Mouse (Mus musculus) ovary, postnatal 36 days (tissue): ENCODE measurements around the gene Map3k20.

Experiments
- DNase-seq: peaks from one replicate; pipeline ENCODE4 v3.0.0; 2022; ENCODE audit warnings: low spot score, mixed read lengths

The Map3k20 gene

GRCm38 (mm10) chr2:72379425-72379824 lies 94.0 kb downstream of the Map3k20 start:
- no peak for DNase-seq

DNA sequence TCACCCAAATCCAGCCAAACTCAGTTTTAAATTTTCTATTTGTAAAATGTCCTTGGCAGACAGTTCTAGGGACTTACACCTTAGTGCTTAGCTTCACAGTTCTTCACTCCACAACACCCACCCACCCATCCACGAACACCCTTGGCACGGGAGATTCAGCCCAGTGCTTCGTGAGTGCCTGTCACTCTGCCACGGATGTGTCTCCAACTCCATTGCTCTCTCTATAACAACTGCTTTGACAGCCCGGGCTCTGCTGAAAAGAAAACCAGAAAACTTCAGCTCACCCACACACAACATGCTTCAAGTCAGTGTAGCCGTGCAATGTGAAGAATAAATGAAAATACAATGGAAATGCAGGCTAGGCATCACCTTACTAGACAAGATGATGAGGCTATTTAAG lies 97.2 kb downstream of the Map3k20 start:
- no peak for DNase-seq

GRCm38 (mm10) chr2:72383321-72383720 lies 97.9 kb downstream of the Map3k20 start:
- DNase-seq = no peak

- no peak for DNase-seq
These were observed 104.0 kb downstream of the Map3k20 start for GRCm38 (mm10) chr2:72389411-72389810.

DNA sequence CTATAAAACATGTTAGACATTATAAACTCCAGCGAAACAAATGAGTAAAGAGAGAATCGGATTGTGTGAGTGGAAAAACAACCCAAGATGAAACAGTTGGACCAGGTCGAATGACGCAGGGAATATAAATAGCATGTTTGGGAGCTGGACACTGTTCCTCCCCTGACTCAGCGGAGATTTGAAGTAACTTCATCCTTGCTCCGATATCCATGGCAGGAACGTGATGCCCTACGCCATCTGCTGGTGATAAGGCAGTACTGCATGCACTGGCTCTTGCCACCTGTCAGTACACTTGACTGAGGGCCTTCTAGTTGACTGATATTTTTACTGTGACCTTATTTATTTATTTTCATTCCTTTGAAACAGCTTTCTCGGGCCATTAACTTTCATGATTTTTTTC lies 104.5 kb downstream of the Map3k20 start:
- DNase-seq = peak; percentile 78

DNA sequence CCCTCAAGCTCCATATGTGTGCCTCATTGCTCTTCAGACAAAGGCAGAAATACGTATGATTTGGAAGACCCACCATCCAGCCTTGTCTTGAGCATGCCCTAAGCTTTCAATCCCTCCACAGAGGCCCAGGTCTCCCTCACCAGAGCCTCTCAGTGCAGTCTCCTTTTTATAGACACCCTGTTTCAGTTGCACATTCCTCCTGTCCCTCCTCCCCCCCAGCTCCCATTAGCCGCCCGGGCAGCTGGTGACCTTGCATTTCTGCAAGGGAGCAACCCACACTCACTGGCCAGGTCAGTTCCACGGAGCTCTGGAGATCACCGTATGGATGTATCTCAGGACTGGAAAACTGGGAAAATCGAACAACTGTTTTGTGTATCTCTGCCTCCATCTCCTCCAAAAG lies 105.0 kb downstream of the Map3k20 start:
- DNase-seq = peak; percentile 43

- DNase-seq = no peak
These were observed 105.6 kb downstream of the Map3k20 start for GRCm38 (mm10) chr2:72391024-72391423.

DNA sequence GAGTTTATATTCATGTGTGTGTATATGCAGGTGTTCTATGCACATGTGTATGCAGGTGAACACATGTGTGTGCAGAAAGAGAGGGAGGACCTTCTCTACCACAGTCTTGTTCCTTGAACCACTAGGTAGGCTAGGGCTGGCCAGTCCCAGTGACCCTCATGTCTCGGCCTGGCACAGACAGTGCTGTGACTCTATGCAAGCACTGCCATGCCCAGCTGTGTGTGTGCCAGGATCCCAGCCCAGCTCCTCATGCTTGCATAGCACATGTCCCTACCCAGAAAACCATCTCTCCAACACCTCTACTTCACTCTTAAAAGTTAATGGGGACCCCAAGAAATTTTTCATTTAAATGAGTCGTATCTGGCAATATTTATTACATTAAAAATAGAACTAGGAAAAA lies 106.3 kb downstream of the Map3k20 start:
- no peak for DNase-seq

DNA sequence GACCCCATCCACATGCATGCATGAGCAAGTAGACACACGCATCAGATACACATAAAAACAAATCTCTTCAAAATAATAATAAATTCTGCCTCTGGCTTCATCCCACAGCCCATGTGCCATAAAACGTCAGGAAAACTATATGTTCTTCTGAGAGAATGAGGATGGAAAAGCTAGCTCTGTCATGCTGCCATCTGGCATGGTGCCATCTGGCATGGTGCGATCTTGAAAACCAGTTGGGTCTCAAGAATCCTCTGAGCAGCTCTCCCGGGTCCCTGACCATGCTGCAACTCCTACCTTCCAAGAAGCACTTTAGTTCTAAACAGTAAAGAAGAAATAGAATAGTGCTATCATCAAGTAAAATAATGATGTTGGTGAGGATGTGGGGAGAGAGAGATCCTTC lies 106.9 kb downstream of the Map3k20 start:
- DNase-seq = no peak

DNA sequence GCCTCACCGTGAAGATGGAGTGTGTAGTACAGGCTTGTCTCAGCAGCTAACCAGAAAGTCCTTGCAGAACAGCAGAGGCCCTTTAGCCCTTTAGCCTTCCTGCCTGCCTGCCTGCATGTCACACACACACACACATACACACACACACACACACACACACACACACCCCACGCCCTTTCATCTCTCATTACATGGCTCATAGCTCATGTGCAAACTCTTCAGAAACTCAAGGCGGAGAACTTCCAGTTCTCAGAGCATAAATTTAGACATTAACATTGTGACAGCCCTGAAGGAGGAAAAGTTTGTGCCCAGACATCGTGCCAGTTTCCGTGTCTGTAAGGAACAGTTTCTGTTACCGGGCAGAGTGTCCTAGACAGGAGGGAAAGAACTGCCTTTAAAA lies 111.5 kb downstream of the Map3k20 start:
- no peak for DNase-seq

GRCm38 (mm10) chr2:72398227-72398626 lies 112.8 kb downstream of the Map3k20 start:
- peak; percentile 80 for DNase-seq

DNA sequence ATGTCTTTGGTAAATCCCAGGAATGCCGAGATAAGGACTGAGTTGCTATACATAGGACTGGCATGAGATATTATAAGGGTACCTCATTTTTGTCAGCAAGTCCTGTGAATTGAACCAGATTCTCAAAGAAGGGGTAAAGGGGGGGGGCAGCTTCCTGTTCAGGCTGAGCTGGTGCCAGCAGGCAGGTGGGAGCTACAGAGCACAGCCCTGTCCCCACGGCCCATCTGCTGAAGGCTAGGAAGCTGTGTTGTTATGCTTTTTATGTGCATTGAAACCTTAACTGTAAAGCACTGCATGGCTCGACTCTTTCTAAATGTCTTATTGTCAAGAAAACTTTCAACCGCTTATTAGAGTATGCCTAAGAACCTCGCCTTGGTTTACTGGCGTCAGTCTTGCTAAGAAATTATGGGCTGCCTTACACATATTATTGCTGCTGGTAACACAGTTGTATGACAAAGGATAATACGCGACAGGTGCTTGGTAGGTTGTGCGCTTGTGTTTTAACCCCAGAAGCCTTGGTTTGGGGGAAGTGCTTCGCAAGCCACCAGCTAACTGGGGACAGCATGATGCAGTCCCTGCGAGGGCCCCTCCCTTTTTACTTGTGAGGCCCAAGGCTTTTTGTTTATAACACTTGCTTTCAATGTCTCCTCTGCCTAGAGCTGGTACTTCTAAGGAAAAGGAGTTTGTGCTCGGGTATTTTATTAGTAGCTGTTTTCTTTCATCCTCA lies 114.2 kb downstream of the Map3k20 start:
- DNase-seq = no peak

GRCm38 (mm10) chr2:72401290-72401689 lies 115.9 kb downstream of the Map3k20 start:
- DNase-seq = no peak

GRCm38 (mm10) chr2:72405621-72406555 lies 120.5 kb downstream of the Map3k20 start:
- DNase-seq = no peak

- no peak for DNase-seq
These were observed 121.3 kb downstream of the Map3k20 start for GRCm38 (mm10) chr2:72406701-72407100.

DNA sequence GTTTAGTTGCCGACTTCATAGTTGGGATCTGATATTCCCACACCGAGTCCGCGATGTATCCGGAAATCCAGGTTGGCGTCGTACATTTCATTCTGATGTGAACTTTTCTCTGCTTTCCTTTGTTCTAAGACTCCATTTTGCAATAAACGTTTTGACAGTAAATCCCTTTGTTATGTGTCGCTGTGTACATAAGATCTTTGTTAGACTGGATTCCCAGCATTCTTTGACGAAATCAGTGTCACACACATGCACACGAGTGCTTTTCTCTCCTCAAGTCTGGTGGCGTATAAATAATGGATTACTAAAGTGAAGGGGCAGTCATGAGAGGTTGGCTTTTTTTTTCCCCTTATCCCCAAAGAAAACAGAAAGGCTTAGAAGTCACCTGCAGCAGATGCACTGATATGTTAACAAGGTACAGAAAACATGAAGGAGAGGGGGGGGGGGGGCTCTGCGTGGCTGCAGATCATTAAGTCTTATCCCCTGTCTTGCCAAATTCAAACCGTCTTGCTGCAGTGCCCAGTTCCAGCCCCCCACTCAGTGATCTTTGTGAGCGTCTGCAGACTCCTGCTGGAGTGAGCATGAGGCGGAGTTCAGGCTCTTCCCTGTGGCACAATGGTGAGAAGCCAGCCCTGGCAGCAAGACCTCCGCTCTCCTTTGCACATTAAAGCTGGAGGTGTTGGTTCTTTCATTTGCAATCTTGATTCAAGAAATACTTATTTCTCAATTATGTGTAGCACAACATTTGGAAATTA lies 122.1 kb downstream of the Map3k20 start:
- no peak for DNase-seq

GRCm38 (mm10) chr2:72409968-72410367 lies 124.5 kb downstream of the Map3k20 start:
- no peak for DNase-seq

DNA sequence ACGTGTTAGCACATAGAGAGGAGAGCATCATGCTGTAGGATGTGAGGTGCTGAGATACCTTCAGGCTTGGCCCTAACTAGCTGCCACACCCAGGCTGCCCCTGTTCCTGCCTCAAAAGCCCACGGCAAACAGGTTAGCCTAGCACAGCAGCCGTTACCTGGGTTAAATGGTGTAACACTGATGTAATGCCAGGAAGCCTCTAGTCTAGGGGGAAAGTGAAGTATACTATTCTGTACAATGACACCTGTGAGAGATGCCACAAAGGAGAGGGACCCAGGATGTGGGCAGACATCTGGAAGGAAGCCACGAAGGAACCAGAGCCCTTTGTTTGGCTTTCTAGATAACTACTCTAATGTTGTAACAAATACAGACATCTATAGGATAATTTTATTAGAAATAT lies 126.8 kb downstream of the Map3k20 start:
- DNase-seq = no peak

GRCm38 (mm10) chr2:72415416-72415815 lies 130.0 kb downstream of the Map3k20 start:
- DNase-seq = no peak

DNA sequence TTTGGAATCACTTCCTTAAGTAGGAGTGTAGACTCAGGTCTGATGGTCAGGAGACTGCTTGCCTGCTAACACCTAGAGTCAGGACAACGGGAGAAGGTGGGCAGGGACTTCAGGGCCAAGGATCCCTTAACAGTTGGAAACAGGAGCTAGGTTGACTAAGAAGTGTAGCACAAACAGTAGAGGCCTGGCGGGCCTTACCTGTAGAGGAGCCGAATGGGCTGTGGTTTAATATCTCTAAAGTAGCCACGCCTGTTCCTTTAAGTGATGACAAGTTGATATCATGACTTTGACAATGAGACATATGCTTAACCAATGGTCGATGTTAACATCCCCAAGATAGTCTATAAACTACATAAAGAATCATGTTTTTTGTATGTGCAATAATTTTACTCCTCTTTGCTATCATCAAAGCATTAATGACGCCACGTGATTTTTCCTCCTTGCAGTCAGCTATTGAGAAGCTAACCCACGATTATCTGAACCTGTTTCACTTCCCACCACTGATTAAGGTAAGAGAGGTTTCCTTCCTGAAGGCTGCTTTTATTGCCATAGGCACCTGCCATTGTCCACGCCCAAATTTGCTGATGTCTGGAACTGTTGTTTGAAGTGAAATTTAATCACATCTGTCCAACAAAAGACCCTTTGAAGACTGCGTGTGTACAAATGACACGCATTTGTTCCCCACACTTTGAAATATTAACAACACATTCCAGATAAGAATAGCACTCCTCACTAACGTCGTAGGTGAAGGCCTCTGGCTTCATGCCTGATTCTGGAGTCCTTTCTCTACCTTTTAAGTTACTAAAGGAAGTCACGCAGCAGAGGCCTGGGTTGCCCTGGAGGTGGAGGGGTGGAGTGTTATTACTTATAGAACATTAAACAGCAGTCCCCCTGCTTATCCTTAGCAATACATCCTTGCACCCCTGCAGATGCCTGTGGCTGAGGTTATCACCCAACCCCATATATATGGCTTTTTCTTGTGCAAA lies 131.0 kb downstream of the Map3k20 start:
- no peak for DNase-seq

DNA sequence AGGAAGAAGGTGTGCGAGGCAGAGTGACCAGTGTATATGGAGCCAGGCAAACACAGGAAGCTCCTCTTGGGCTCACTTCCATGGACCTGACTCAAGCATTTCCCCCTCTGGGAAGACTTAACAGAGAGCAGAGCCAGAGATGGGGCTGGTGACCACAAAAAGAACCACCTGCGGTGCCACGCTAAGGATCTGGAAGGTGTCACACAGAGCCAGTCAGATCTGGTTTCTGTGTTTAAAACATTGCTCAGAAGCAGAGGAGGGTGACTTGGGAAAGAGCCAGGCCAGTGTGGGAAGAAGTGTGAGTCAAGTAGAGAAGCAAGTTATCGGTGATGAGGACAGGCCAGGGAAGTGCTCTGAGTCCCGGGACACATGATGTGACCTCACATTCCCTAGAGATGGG lies 135.1 kb downstream of the Map3k20 start:
- no peak for DNase-seq
